Mouse (Mus musculus) limb, embryonic 15.5 days (tissue): ENCODE results near the gene Prol1. TPM values are rescaled to one million over a fixed set of nuclear protein-coding genes. Genes with fewer than 3 reads are reported as not detected.
"Not testable (repeated sequence)": the region's sequence is repeated elsewhere in the genome, so short reads cannot be mapped to it uniquely, and the experiment has no call there.

Experiments used
- ATAC-seq: fragments of 200-750 bp; cut with Nextera tagmentation; 2 replicates; pipeline ENCODE4 v1.8.0; 2017; ENCODE audit warnings: low read depth, moderate TSS enrichment; ENCODE audit not compliant: insufficient number of reproducible peaks, low FRiP score, low TSS enrichment
- H3K27ac ChIP-seq: fragments of 300-500 bp; sonication (generic); 2 replicates; pipeline ENCODE4 v1.5.1; 2015; ENCODE audit warnings: moderate library complexity, mild to moderate bottlenecking, inconsistent platforms
- H3K27me3 ChIP-seq: fragments of 300-500 bp; sonication (generic); 2 replicates; pipeline ENCODE4 v1.6.1; 2015; ENCODE audit warnings: inconsistent platforms
- H3K36me3 ChIP-seq: fragments of 300-500 bp; sonication (generic); 2 replicates; pipeline ENCODE4 v1.6.1; 2015; ENCODE audit warnings: inconsistent platforms
- H3K4me1 ChIP-seq: fragments of 300-500 bp; sonication (generic); 2 replicates; pipeline ENCODE4 v1.6.1; 2015; ENCODE audit warnings: inconsistent platforms
- H3K4me2 ChIP-seq: fragments of 300-500 bp; sonication (generic); 2 replicates; pipeline ENCODE4 v1.6.1; 2015; ENCODE audit warnings: mild to moderate bottlenecking, inconsistent platforms
- H3K4me3 ChIP-seq: fragments of 300-500 bp; sonication (generic); 2 replicates; pipeline ENCODE4 v1.5.1; 2015; ENCODE audit warnings: mild to moderate bottlenecking, inconsistent platforms
- H3K9ac ChIP-seq: fragments of 300-500 bp; sonication (generic); 2 replicates; pipeline ENCODE4 v1.6.1; 2015; ENCODE audit warnings: inconsistent platforms
- H3K9me3 ChIP-seq: fragments of 300-500 bp; sonication (generic); 2 replicates; pipeline ENCODE4 v1.6.1; 2016; ENCODE audit warnings: inconsistent platforms
- WGBS: fragments of 180-500 bp; shearing (Covaris S2); methylation state at CpG from one replicate; pipeline ENCODE4 v1.1.7; 2015; 5-methylcytosine and 5-hydroxymethylcytosine counted together
- polyA plus RNA-seq: library from polyadenylated mRNA; unstranded; fragments of >200 nt; fragmentation: Nextera tagmentation; extraction: Ambion mirVana; gene quantifications from 2 replicates; pipeline ENCODE4 v1.2.1, GENCODE M21; 2015

The Prol1 gene
- polyA plus RNA-seq = not detected in 2 replicates

DNA sequence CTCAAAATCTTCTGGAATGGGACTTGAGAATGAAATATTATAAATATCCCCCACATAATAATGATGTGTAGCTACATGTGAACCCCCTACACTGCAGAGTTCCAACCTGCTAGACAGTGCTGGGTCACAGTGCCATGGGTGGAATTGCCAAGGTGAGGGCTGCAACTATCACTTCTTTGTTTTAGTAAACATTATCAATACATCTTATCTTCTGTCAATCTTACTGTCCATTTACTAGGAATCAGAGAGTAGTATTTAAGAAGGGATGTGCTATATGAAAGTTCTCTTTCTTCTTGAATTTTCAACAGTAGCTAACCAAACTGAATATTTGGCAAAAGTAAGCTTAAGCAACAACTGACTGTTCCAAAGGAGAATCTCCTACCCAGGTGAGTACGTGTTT lies at the start of gene Prol1:
Prol1 (plus strand) TSS at position 301 of the 400 bp plus-strand sequence.
- no peak for ATAC-seq

GRCm38 (mm10) chr5:88268619-88269018 lies 48.5 kb upstream of the Prol1 start, which contains the start of gene Gm7714:
TSS of gene Gm7714 (plus strand) at chr5:88268919.
- H3K4me1 ChIP-seq = no peaks in the 10 kb centered on the region
- WGBS = 63% methylated on average over 1 of the region's 1 CpGs
- H3K4me2 ChIP-seq = no peak within 1 kb of the TSS
- H3K36me3 ChIP-seq = no peaks in the 10 kb centered on the region
- no peaks in the 10 kb centered on the region for H3K27me3 ChIP-seq
- no peak within 1 kb of the TSS for H3K27ac ChIP-seq
- H3K4me3 ChIP-seq = no peak within 1 kb of the TSS
- H3K9me3 ChIP-seq = no peaks in the 10 kb centered on the region
- no peak for ATAC-seq
- no peak within 1 kb of the TSS for H3K9ac ChIP-seq

More for the DNA sequence above, at the start of gene Prol1:
- WGBS = 86% methylated on average over 1 of the region's 1 CpGs
- no peak within 1 kb of the TSS for H3K9ac ChIP-seq
- H3K4me1 ChIP-seq = no peaks in the 10 kb centered on the region
- no peak within 1 kb of the TSS for H3K4me2 ChIP-seq
- no peak within 1 kb of the TSS for H3K4me3 ChIP-seq
- no peaks in the 10 kb centered on the region for H3K36me3 ChIP-seq
- H3K27me3 ChIP-seq = no peaks in the 10 kb centered on the region
- no peak within 1 kb of the TSS for H3K27ac ChIP-seq
- no peaks in the 10 kb centered on the region for H3K9me3 ChIP-seq

DNA sequence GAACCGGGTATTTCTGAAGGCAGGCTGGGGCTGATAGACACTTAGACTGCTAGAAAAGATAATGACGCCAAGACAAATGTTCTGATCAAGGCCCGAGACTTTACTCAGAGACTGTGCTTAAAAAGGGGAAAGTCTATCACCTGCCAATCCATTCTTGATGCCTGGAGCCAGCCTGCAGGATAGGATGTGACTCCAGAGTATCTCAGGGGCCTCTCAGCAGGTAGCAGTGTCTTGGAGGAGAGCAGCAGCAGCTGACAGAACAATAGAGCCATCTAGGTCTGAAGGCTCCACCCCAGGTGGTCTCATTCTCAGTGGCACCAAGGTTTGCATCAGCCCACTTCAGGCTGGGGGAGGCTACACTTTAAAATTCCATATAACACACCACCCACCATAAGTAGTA lies 5.8 kb upstream of the Prol1 start:
- not testable (repeated sequence) for H3K27ac ChIP-seq, ATAC-seq
- 80% methylated on average over 3 of the region's 3 CpGs for whole genome bisulfite sequencing

GRCm38 (mm10) chr5:88348533-88348932 lies 31.4 kb downstream of the Prol1 start:
- H3K27ac ChIP-seq, H3K9me3 ChIP-seq, H3K4me2 ChIP-seq, H3K36me3 ChIP-seq, ATAC-seq, H3K4me1 ChIP-seq, H3K4me3 ChIP-seq, H3K9ac ChIP-seq, H3K27me3 ChIP-seq: not testable (repeated sequence)
- 68% methylated on average over 2 of the region's 2 CpGs for WGBS

More for the DNA sequence above, 5.8 kb upstream of the Prol1 start:
- H3K4me3 ChIP-seq, H3K9me3 ChIP-seq, H3K4me1 ChIP-seq, H3K4me2 ChIP-seq, H3K9ac ChIP-seq, H3K36me3 ChIP-seq, H3K27me3 ChIP-seq: not testable (repeated sequence)

DNA sequence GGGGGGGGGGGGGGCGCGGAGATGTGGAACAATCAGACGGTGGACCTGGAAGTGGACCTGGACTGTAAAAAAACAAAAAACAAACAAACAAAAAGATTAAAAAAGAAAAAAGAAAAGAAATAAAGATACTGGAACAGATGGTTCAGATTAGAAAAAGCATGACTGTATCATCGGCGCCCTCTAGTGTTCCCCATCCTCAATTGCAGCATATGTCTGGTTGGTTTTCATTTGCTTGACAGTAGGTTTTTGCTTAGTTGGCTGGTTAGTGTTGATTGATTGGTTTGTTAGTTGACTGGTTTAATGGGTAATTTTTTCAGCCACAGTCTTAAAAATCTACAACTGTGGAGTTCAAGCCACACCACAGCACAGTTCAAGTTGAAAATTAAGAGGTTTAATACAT lies 47.7 kb downstream of the Prol1 start:
- Histone ChIP-seq H3K4me3 (no peak overlapping the region), H3K9ac (no peak overlapping the region), H3K4me2 (no peak overlapping the region), H3K4me1 (no peaks in the 10 kb centered on the region), H3K27me3 (no peaks in the 10 kb centered on the region), H3K27ac (no peak overlapping the region), H3K9me3 (no peaks in the 10 kb centered on the region), H3K36me3 (no peaks in the 10 kb centered on the region)
- no peak for ATAC-seq
- whole genome bisulfite sequencing = 0% methylated on average over 4 of the region's 5 CpGs

DNA sequence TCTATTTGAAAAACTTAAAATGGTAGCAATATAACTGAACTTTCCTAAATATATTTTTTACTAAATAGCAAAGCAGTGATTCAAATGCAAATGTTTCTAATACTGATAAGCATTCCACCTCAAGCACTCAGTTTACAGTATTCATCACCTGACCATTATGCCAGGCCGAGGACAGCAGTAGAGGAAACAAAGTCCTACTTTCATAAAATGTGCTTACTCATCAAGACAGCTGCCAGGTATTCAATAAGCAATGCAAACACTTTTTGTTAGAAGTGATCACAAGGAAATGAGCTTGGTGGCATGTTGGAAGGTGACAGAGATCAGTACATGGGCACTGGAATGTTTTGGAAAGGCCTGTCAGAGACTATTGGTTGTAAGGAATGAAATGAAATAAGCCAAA lies 49.8 kb downstream of the Prol1 start:
- H3K27me3 ChIP-seq = no peaks in the 10 kb centered on the region
- no peak for ATAC-seq
- WGBS = 68% methylated on average over 1 of the region's 1 CpGs
- H3K9ac ChIP-seq = no peak overlapping the region
- H3K4me2 ChIP-seq = no peak overlapping the region
- H3K36me3 ChIP-seq = no peaks in the 10 kb centered on the region
- H3K4me1 ChIP-seq = no peaks in the 10 kb centered on the region
- H3K9me3 ChIP-seq = no peaks in the 10 kb centered on the region
- no peak overlapping the region for H3K27ac ChIP-seq
- H3K4me3 ChIP-seq = no peak overlapping the region

DNA sequence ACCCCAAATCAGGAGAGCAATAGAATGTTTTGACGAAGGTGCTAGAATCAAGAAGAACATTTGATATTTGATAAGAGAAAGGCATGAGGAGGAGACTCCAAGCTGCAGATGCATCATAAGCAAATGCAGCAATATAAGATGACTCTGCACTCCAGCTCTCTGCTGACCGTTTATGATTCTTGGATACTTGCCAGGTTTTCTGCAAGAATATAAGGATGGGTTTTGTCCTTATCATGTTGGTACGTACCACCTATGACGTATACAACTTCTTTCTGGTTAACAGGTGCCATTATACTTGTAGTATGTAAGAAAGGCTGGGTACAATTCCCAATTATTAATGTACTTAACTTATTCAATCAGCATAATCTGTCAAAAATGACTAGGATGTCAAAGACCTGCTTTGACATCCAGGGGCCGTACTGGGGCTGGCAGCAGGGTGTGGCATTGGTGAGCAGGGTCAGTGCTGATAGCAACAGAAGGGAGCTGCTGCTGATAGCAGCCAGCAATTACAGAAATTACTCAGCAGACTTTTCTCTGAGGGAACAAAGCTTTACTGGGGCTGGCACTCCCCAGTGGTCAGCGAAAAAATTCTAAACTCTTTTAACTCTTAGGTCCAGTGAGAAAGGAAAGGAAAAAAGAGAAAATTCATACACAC lies 53.6 kb downstream of the Prol1 start:
- H3K4me1 ChIP-seq = no peaks in the 10 kb centered on the region
- no peaks in the 10 kb centered on the region for H3K27me3 ChIP-seq
- no peaks in the 10 kb centered on the region for H3K9me3 ChIP-seq
- 72% methylated on average over 6 of the region's 6 CpGs for WGBS
- no peak overlapping the region for H3K4me2 ChIP-seq
- no peak for ATAC-seq
- H3K27ac ChIP-seq = no peak overlapping the region
- H3K4me3 ChIP-seq = no peak overlapping the region
- H3K36me3 ChIP-seq = no peaks in the 10 kb centered on the region
- H3K9ac ChIP-seq = no peak overlapping the region

- ATAC-seq = no peak
- Histone ChIP-seq H3K4me3 (no peak overlapping the region), H3K9ac (no peak overlapping the region), H3K4me2 (no peak overlapping the region), H3K27me3 (no peaks in the 10 kb centered on the region), H3K9me3 (no peaks in the 10 kb centered on the region), H3K4me1 (no peaks in the 10 kb centered on the region), H3K36me3 (no peaks in the 10 kb centered on the region), H3K27ac (no peak overlapping the region)
- WGBS = 82% methylated on average over 6 of the region's 6 CpGs
Observed at GRCm38 (mm10) chr5:88372563-88372962, 55.5 kb downstream of the Prol1 start.

DNA sequence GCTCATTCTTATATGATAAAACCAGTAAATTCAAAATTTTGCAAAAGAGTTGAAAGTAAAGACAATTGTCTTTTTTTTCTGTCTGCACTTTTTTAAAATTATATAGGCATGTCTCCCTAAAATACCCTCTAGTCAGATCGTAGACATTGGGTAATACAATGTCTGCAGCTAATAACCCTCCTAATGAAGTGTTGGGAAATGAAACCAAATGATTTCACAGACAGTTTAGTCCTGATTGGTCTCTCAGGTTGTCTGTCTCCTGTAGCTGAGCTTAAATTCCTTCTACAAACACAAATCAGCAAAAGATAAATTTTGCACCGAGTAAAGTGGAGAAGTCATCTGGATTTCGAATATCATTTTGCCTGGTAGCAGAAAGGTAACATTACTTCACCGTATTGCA lies 58.7 kb downstream of the Prol1 start, which contains the start of gene Amtn:
Amtn (plus strand) TSS at position 301 of the 400 bp plus-strand sequence.
- H3K4me2 ChIP-seq = no peak within 1 kb of the TSS
- no peak for ATAC-seq
- no peak within 1 kb of the TSS for H3K27ac ChIP-seq
- no peak within 1 kb of the TSS for H3K9ac ChIP-seq
- no peaks in the 10 kb centered on the region for H3K27me3 ChIP-seq
- 70% methylated on average over 4 of the region's 4 CpGs for WGBS
- H3K36me3 ChIP-seq = no peaks in the 10 kb centered on the region
- H3K4me3 ChIP-seq = no peak within 1 kb of the TSS
- no peaks in the 10 kb centered on the region for H3K4me1 ChIP-seq
- no peaks in the 10 kb centered on the region for H3K9me3 ChIP-seq

Other genes starting within 250 kb of the Prol1 start
- 0.31 TPM in 1 of 2 replicates, not detected in the other for gene Smr2, start 230.8 kb upstream of the Prol1 start, polyA plus RNA-seq
- gene Gm11116, start 205.8 kb upstream of the Prol1 start, polyA plus RNA-seq = not detected in 2 replicates
- not detected in 2 replicates for gene Gm11115, start 163.2 kb upstream of the Prol1 start, polyA plus RNA-seq
- not detected in 2 replicates for gene Gm7714, start 48.4 kb upstream of the Prol1 start, polyA plus RNA-seq
- gene Amtn, start 58.8 kb downstream of the Prol1 start, polyA plus RNA-seq = 1.6 and 1.9 TPM in 2 replicates
- 1.8 and 2.6 TPM in 2 replicates for gene Ambn, start 138.7 kb downstream of the Prol1 start, polyA plus RNA-seq
- 0.07 and 0.14 TPM in 2 replicates for gene Enam, start 170.7 kb downstream of the Prol1 start, polyA plus RNA-seq
- gene Jchain, start 210.6 kb downstream of the Prol1 start, polyA plus RNA-seq = 0.29 and 0.33 TPM in 2 replicates
- gene Utp3, start 237.2 kb downstream of the Prol1 start, polyA plus RNA-seq = 68.7 and 71.3 TPM in 2 replicates
- gene Rufy3, start 247.7 kb downstream of the Prol1 start, polyA plus RNA-seq = 9.2 and 10.6 TPM in 2 replicates